Mouse (Mus musculus) bone marrow macrophage, adult 2 months (primary cell): ENCODE measurements around the gene Olfr1381.
"Not testable (repeated sequence)": the region's sequence is repeated elsewhere in the genome, so short reads cannot be mapped to it uniquely, and the experiment has no call there.

ENCODE experiments used
- CTCF ChIP-seq: IDR thresholded peaks from 2 replicates; pipeline ENCODE4 v1.5.1; 2012; ENCODE audit warnings: low read depth, mild to moderate bottlenecking, low read length, moderate library complexity
- POLR2A ChIP-seq: IDR thresholded peaks from 2 replicates; pipeline ENCODE4 v1.6.1; 2012; ENCODE audit warnings: mild to moderate bottlenecking, low read depth, low read length, borderline replicate concordance

GRCm38 (mm10) chr11:49536631-49537030, 6.6 kb upstream of the Olfr1381 start:
- not testable (repeated sequence) for TF ChIP-seq CTCF, POLR2A
